Mouse (Mus musculus) granulocyte monocyte progenitor cell, adult 5-6 weeks (primary cell): Measurements from ENCODE around the gene Timm23. TPM values are rescaled to one million over a fixed set of nuclear protein-coding genes. Genes with fewer than 3 reads are reported as not detected.
"Not testable (repeated sequence)": the region's sequence is repeated elsewhere in the genome, so short reads cannot be mapped to it uniquely, and the experiment has no call there.

Experiments used
- ATAC-seq: replicated peaks from 2 replicates; pipeline ENCODE4 v1.8.0; 2016; ENCODE audit warnings: mild to moderate bottlenecking, moderate TSS enrichment, inconsistent platforms; ENCODE audit not compliant: poor library complexity, severe bottlenecking
- total RNA-seq, 2 experiments: library from RNA; stranded (forward) in 1 of 2; stranded (reverse) in 1 of 2; fragments of 200-712, 200-1000 nt in 1 of 2; fragments of >200 nt in 1 of 2; fragmentation: Nextera tagmentation in 1 of 2; gene quantifications; 2 replicates each; pipeline ENCODE4 v1.2.3; 2014 to 2017

Timm23 gene
- total RNA-seq, 2 experiments from 2014 or later = 156 to 202 TPM

DNA sequence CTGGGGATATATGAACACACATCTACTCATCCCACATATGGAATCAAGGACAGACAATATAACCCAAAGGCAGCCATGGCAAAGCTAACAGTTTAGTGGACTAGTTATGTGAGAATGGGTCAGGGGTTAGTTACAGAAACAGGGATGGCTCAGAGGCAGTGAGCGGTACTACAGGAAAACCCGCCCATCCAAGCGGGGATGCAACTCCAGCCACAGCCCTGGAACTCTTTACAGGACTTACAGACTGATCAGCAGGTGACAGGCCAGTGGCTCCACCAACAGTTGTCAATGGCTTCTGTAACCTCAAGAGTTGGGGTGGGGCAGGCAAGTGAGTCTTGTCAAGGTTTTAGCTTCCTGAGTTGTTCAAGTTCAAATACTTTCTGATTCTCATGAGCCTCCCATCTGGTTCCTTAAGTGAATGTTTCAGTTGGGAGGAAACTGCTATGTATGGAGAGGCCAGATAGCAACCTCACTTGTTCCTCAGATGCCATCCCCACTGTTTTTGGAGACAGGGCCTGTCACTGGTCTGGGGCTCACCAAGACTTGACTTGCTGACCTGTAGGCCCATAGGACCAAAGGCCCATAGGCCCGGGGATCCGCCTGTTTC, 61.2 kb downstream of the Timm23 start:
- no peak for ATAC-seq

DNA sequence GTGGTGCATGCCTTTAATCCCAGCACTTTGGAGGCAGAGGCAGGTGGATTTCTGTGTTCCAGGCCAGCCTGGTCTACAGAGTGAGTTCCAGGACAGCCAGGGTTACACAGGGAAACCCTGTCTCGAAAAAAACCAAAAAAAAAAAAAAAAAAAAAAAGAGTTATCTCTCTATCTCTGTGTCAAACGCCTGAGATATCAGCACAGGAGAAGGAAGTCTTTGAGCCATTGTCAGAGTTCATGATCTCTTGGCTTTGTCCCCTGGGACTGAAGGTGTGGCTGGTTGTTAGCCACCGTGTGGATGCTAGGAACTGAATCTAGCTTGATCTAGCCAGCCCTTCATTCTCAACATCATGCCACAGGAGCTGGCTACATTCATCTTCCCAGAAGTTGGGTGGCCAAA, 65.2 kb downstream of the Timm23 start:
- ATAC-seq = not testable (repeated sequence)

- no peak for ATAC-seq
These were observed 67.4 kb downstream of the Timm23 start for GRCm38 (mm10) chr14:32134293-32134692.

DNA sequence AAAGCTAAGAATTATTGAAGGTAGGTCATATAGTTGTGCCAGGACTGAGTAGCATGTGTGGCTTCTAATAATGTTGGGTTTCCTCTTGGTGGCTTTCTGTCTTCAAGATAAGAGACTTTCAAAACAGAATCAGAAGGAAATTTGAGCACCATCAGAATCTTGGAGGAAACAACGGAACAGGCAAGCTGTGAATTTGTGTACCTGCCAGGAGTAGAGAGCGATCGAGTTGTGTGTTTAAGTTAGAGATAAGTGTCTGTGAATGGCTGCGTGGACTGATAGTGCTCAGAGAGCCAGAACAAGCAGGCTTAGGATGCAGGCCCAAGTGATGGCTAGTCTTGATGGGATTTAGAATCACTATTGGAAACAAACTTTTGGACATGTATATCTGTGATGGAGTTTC, 69.9 kb downstream of the Timm23 start:
- no peak for ATAC-seq

Other genes with a start within 250 kb of the Timm23 start
- not detected in 2 replicates for gene Galnt15, start 172.9 kb downstream of the Timm23 start, total RNA-seq (2014; fragmentation: Nextera tagmentation)
- not detected in 2 replicates for gene Galnt15, start 172.9 kb downstream of the Timm23 start, total RNA-seq (2017)
- 17.0 and 18.5 TPM in 2 replicates for gene Oxnad1, start 116.5 kb downstream of the Timm23 start, total RNA-seq (2014; fragmentation: Nextera tagmentation)
- gene Oxnad1, start 116.5 kb downstream of the Timm23 start, total RNA-seq (2017) = 25.4 and 33.8 TPM in 2 replicates
- 80.2 and 102 TPM in 2 replicates for gene Dph3, start 116.2 kb downstream of the Timm23 start, total RNA-seq (2014; fragmentation: Nextera tagmentation)
- 64.0 and 91.6 TPM in 2 replicates for gene Dph3, start 116.2 kb downstream of the Timm23 start, total RNA-seq (2017)
- gene Msmb, start 59.9 kb downstream of the Timm23 start, total RNA-seq (2014; fragmentation: Nextera tagmentation) = not detected in 2 replicates
- gene Msmb, start 59.9 kb downstream of the Timm23 start, total RNA-seq (2017) = not detected in 2 replicates
- gene Ncoa4, start 42.0 kb downstream of the Timm23 start, total RNA-seq (2014; fragmentation: Nextera tagmentation) = 211 and 220 TPM in 2 replicates
- 230 and 232 TPM in 2 replicates for gene Ncoa4, start 42.0 kb downstream of the Timm23 start, total RNA-seq (2017)
- gene Parg, start 51 bp upstream of the Timm23 start, total RNA-seq (2014; fragmentation: Nextera tagmentation) = 27.6 and 29.2 TPM in 2 replicates
- 117 and 145 TPM in 2 replicates for gene Parg, start 51 bp upstream of the Timm23 start, total RNA-seq (2017)
- gene Ogdhl, start 120.1 kb upstream of the Timm23 start, total RNA-seq (2014; fragmentation: Nextera tagmentation) = not detected in 2 replicates
- gene Ogdhl, start 120.1 kb upstream of the Timm23 start, total RNA-seq (2017) = 0.22 TPM in 1 of 2 replicates, not detected in the other
- not detected in 2 replicates for gene 1700024G13Rik, start 186.5 kb upstream of the Timm23 start, total RNA-seq (2014; fragmentation: Nextera tagmentation)
- gene 1700024G13Rik, start 186.5 kb upstream of the Timm23 start, total RNA-seq (2017) = not detected in 2 replicates